Mouse (Mus musculus): Measurements from ENCODE around the gene Opa1. TPM values are rescaled to one million over a fixed set of nuclear protein-coding genes. Genes with fewer than 3 reads are reported as not detected.

The Opa1 gene
- total and polyA plus RNA-seq, 3 experiments: 27.0 to 163 (median 143) TPM

DNA sequence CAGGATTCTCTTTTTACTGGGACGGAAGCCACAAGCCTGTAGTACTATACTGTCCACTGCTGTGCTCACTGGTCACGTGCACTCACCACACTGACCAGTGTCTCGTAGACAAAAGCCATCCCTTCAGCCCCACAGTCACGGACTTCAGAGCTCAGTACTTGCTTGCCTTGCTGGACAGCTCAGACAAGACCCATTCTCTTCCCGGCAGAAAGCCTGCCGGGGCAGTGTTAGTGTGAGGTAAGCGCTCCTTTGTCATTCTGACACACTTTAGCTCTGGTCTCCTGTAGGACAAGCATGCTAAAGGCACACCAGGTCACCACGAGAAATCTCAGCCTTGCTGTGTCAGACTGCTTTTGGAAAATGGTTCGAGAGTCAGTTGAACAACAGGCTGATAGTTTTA, 35.6 kb downstream of the Opa1 start:
- TF ChIP-seq EP300 (IDR thresholded peaks at IDR 0.05; ENCODE audit: insufficient read depth, low read depth, low read length) (no peak), POLR2A (IDR thresholded peaks at IDR 0.05; ENCODE audit: insufficient read depth, low read depth, low read length) (no peak), CTCF (IDR thresholded peaks at IDR 0.05) (no peak)
- no peaks in the 10 kb centered on the region for H3K27me3 ChIP-seq (ENCODE audit: control insufficient read depth, insufficient read depth, low read length)
- intact Hi-C loops (cut with DNase I): no loop called here
- H3K36me3 ChIP-seq (ENCODE audit: control insufficient read depth, insufficient read depth, low read length): peaks cover 4% of the 10 kb centered on the region; the same call in 1 of the 2 replicates
- WGBS: 83% methylated on average over 9 of the region's 9 CpGs
- H3K27ac ChIP-seq: no peak overlapping the region
- H3K4me1 ChIP-seq (ENCODE audit: control insufficient read depth, insufficient read depth, low read length): no peaks in the 10 kb centered on the region
- H3K9ac ChIP-seq (ENCODE audit: low read depth, low read length): no peak overlapping the region
- no peaks in the 10 kb centered on the region for H3K79me2 ChIP-seq (replicated peaks; ENCODE audit: control insufficient read depth, insufficient read depth, low read length)
- H3K4me3 ChIP-seq: no peak overlapping the region
- no peak for DNase-seq

- TF ChIP-seq POLR2A (IDR thresholded peaks at IDR 0.05; ENCODE audit: insufficient read depth, low read depth, low read length) (no peak), CTCF (IDR thresholded peaks at IDR 0.05) (peak; percentile 71), EP300 (IDR thresholded peaks at IDR 0.05; ENCODE audit: insufficient read depth, low read depth, low read length) (no peak)
- 88% methylated on average over 1 of the region's 1 CpGs for WGBS
- DNase-seq: no peak
These were observed 49.9 kb downstream of the Opa1 start for GRCm38 (mm10) chr16:29629053-29629452.

GRCm38 (mm10) chr16:29635780-29636179, 56.6 kb downstream of the Opa1 start:
- Histone ChIP-seq H3K4me3 (no peak overlapping the region), H3K36me3 (ENCODE audit: control insufficient read depth, insufficient read depth, low read length) (no peaks in the 10 kb centered on the region), H3K27ac (no peak overlapping the region), H3K27me3 (ENCODE audit: control insufficient read depth, insufficient read depth, low read length) (no peaks in the 10 kb centered on the region), H3K4me1 (ENCODE audit: control insufficient read depth, insufficient read depth, low read length) (no peaks in the 10 kb centered on the region), H3K79me2 (replicated peaks; ENCODE audit: control insufficient read depth, insufficient read depth, low read length) (no peaks in the 10 kb centered on the region), H3K9ac (ENCODE audit: low read depth, low read length) (no peak overlapping the region)
- WGBS: 71% methylated on average over 4 of the region's 4 CpGs
- intact Hi-C loops (cut with DNase I): loop anchor here (10.0 kb wide), 1 partner anchor 429 kb away; the partner anchor contains the start of gene Hes1
- TF ChIP-seq EP300 (IDR thresholded peaks at IDR 0.05; ENCODE audit: insufficient read depth, low read depth, low read length) (no peak), CTCF (IDR thresholded peaks at IDR 0.05) (no peak), POLR2A (IDR thresholded peaks at IDR 0.05; ENCODE audit: insufficient read depth, low read depth, low read length) (no peak)
- no peak for DNase-seq

More at GRCm38 (mm10) chr16:29629053-29629452, 49.9 kb downstream of the Opa1 start:
- H3K9ac ChIP-seq (ENCODE audit: low read depth, low read length): no peak overlapping the region
- H3K27me3 ChIP-seq (ENCODE audit: control insufficient read depth, insufficient read depth, low read length): no peaks in the 10 kb centered on the region
- no peak overlapping the region for H3K4me3 ChIP-seq
- H3K27ac ChIP-seq: no peak overlapping the region
- H3K4me1 ChIP-seq (ENCODE audit: control insufficient read depth, insufficient read depth, low read length): no peaks in the 10 kb centered on the region
- intact Hi-C loops (cut with DNase I): loop anchor here (1.0 kb wide), 1 partner anchor 607 kb away; no protein-coding TSS in a partner anchor
- no peaks in the 10 kb centered on the region for H3K79me2 ChIP-seq (replicated peaks; ENCODE audit: control insufficient read depth, insufficient read depth, low read length)
- H3K36me3 ChIP-seq (ENCODE audit: control insufficient read depth, insufficient read depth, low read length): no peaks in the 10 kb centered on the region; the same call in 1 of the 2 replicates

DNA sequence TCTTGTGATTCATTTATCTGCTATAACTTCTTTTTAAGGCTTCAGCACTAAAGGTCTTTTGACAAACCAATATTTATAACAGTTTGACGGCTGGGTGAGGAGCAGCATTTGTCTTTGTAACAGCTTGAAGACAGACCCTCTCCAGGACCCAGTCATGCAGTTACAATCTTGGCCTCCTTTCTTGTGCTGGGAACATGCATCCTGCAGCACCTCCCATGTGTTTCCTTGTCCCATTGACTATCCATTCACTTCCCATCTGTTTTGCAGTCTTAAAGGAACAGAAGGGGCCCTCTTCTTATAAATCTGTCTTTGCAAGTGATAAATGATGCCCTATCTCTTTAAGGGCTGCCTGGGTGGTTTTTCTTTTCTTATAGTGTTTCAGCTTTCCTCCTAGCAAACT, 63.2 kb downstream of the Opa1 start:
- no peak overlapping the region for H3K27ac ChIP-seq
- 69% methylated on average over 1 of the region's 1 CpGs for WGBS
- no peaks in the 10 kb centered on the region for H3K79me2 ChIP-seq (replicated peaks; ENCODE audit: control insufficient read depth, insufficient read depth, low read length)
- DNase-seq: no peak
- TF ChIP-seq POLR2A (IDR thresholded peaks at IDR 0.05; ENCODE audit: insufficient read depth, low read depth, low read length): no peak
- no peaks in the 10 kb centered on the region for H3K4me1 ChIP-seq (ENCODE audit: control insufficient read depth, insufficient read depth, low read length)
- no peak overlapping the region for H3K9ac ChIP-seq (ENCODE audit: low read depth, low read length)
- no peak overlapping the region for H3K4me3 ChIP-seq
- intact Hi-C loops (cut with DNase I): no loop called here
- no peaks in the 10 kb centered on the region for H3K27me3 ChIP-seq (ENCODE audit: control insufficient read depth, insufficient read depth, low read length)
- H3K36me3 ChIP-seq (ENCODE audit: control insufficient read depth, insufficient read depth, low read length): no peaks in the 10 kb centered on the region

DNA sequence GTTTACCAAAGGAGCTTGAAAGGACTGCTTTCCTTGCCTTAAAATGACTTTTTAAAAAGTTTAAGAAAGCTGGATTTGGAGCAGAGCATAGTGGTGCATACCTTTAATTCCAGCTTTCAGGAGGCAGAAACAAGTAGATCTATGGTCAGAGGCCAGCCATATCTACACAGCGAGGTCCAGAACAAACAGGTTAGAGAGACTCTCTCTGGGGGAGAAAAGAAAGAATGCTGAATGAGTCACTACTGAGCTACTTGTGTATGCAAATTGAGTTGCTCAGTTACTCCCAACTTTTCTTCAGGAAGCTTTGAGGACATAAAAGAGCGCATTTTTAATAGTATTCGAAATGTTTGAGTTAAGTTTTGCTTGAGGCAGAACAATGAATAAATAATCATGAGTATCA, 65.7 kb downstream of the Opa1 start:
- Histone ChIP-seq H3K27ac (no peak overlapping the region), H3K79me2 (replicated peaks; ENCODE audit: control insufficient read depth, insufficient read depth, low read length) (no peaks in the 10 kb centered on the region), H3K27me3 (ENCODE audit: control insufficient read depth, insufficient read depth, low read length) (no peaks in the 10 kb centered on the region), H3K4me3 (no peak overlapping the region), H3K9ac (ENCODE audit: low read depth, low read length) (no peak overlapping the region), H3K36me3 (ENCODE audit: control insufficient read depth, insufficient read depth, low read length) (no peaks in the 10 kb centered on the region), H3K4me1 (ENCODE audit: control insufficient read depth, insufficient read depth, low read length) (no peaks in the 10 kb centered on the region)
- TF ChIP-seq EP300 (IDR thresholded peaks at IDR 0.05; ENCODE audit: insufficient read depth, low read depth, low read length): no peak
- TF ChIP-seq POLR2A (IDR thresholded peaks at IDR 0.05; ENCODE audit: insufficient read depth, low read depth, low read length): no peak
- no peak for TF ChIP-seq CTCF (IDR thresholded peaks at IDR 0.05)
- 82% methylated on average over 3 of the region's 3 CpGs for WGBS
- DNase-seq: no peak
- intact Hi-C loops (cut with DNase I): no loop called here

DNA sequence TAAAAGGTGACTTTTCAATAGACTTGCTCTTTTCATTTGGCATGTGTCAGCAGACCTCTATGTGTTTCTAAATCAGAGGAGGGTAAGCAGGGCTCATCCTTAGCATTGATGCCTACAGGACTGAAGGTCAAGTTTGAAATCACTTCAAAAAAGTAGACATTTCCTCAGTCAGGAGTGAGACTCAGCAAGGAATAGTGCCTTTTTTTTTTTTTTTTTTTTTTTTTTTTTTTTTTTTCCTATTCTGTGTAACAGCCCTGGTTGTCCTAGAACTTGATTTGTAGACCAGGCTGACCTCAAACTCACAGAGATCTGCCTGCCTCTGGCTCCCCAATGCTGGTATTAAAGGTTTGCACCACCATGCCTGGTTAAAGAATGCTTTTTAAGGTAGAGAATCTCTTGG, 67.1 kb downstream of the Opa1 start:
- Histone ChIP-seq H3K9ac (ENCODE audit: low read depth, low read length) (no peak overlapping the region), H3K4me1 (ENCODE audit: control insufficient read depth, insufficient read depth, low read length) (no peaks in the 10 kb centered on the region), H3K4me3 (no peak overlapping the region), H3K27ac (no peak overlapping the region), H3K79me2 (replicated peaks; ENCODE audit: control insufficient read depth, insufficient read depth, low read length) (no peaks in the 10 kb centered on the region), H3K36me3 (ENCODE audit: control insufficient read depth, insufficient read depth, low read length) (no peaks in the 10 kb centered on the region), H3K27me3 (ENCODE audit: control insufficient read depth, insufficient read depth, low read length) (no peaks in the 10 kb centered on the region)
- no peak for TF ChIP-seq EP300 (IDR thresholded peaks at IDR 0.05; ENCODE audit: insufficient read depth, low read depth, low read length)
- DNase-seq: no peak
- intact Hi-C loops (cut with DNase I): no loop called here

Data from heart, adult 2 months (tissue).